Mouse (Mus musculus): Measurements from ENCODE around the gene Clec12a.
"Not testable (repeated sequence)": the region's sequence is repeated elsewhere in the genome, so short reads cannot be mapped to it uniquely, and the experiment has no call there.

Clec12a gene

GRCm38 (mm10) chr6:129342391-129342790 is at the start of gene Clec12a:
Gene Clec12a, plus strand, starts transcription at chr6:129342691.
- not testable (repeated sequence) for DNase-seq (ENCODE audit: low read depth)

GRCm38 (mm10) chr6:129304180-129304579 is 38.3 kb upstream of the Clec12a start:
- DNase-seq (ENCODE audit: low read depth): no peak

- no peak for DNase-seq (ENCODE audit: low read depth)
These were observed 30.0 kb upstream of the Clec12a start for GRCm38 (mm10) chr6:129312499-129312898.

- DNase-seq (ENCODE audit: low read depth): no peak
These were observed 27.8 kb upstream of the Clec12a start for GRCm38 (mm10) chr6:129314655-129315168.

GRCm38 (mm10) chr6:129315698-129316097 is 26.8 kb upstream of the Clec12a start:
- no peak for DNase-seq (ENCODE audit: low read depth)

- DNase-seq (ENCODE audit: low read depth): no peak
These were observed 26.0 kb upstream of the Clec12a start for GRCm38 (mm10) chr6:129316463-129316862.

- no peak for DNase-seq (ENCODE audit: low read depth)
These were observed 24.1 kb upstream of the Clec12a start for GRCm38 (mm10) chr6:129318395-129318794.

- no peak for DNase-seq (ENCODE audit: low read depth)
These were observed 23.2 kb upstream of the Clec12a start for GRCm38 (mm10) chr6:129319331-129319730.

- DNase-seq (ENCODE audit: low read depth): no peak
These were observed 16.5 kb upstream of the Clec12a start for GRCm38 (mm10) chr6:129326016-129326415.

- no peak for DNase-seq (ENCODE audit: low read depth)
These were observed 15.8 kb upstream of the Clec12a start for GRCm38 (mm10) chr6:129326568-129327150.

- no peak for DNase-seq (ENCODE audit: low read depth)
These were observed 10.9 kb upstream of the Clec12a start, which contains the start of gene 4922502D21Rik for GRCm38 (mm10) chr6:129331610-129332009. Gene 4922502D21Rik, minus strand, starts transcription at chr6:129331796.

GRCm38 (mm10) chr6:129333674-129334078 is 8.8 kb upstream of the Clec12a start:
- peak; percentile 2 for DNase-seq (ENCODE audit: low read depth)

GRCm38 (mm10) chr6:129337751-129338150 is 4.7 kb upstream of the Clec12a start:
- DNase-seq (ENCODE audit: low read depth): no peak

- DNase-seq (ENCODE audit: low read depth): no peak
These were observed 1.9 kb downstream of the Clec12a start for GRCm38 (mm10) chr6:129344408-129344807.

- DNase-seq (ENCODE audit: low read depth): no peak
These were observed 7.2 kb downstream of the Clec12a start for GRCm38 (mm10) chr6:129349524-129350352.

GRCm38 (mm10) chr6:129351091-129351490 is 8.6 kb downstream of the Clec12a start:
- no peak for DNase-seq (ENCODE audit: low read depth)

- no peak for DNase-seq (ENCODE audit: low read depth)
These were observed 13.3 kb downstream of the Clec12a start for GRCm38 (mm10) chr6:129355774-129356173.

- no peak for DNase-seq (ENCODE audit: low read depth)
These were observed 13.9 kb downstream of the Clec12a start for GRCm38 (mm10) chr6:129356430-129356829.

GRCm38 (mm10) chr6:129359515-129359914 is 17.0 kb downstream of the Clec12a start:
- no peak for DNase-seq (ENCODE audit: low read depth)

- DNase-seq (ENCODE audit: low read depth): no peak
These were observed 21.5 kb downstream of the Clec12a start for GRCm38 (mm10) chr6:129363942-129364341.

GRCm38 (mm10) chr6:129365959-129366359 is 23.5 kb downstream of the Clec12a start:
- DNase-seq (ENCODE audit: low read depth): peak; percentile 19

GRCm38 (mm10) chr6:129369374-129370132 is 27.1 kb downstream of the Clec12a start:
- no peak for DNase-seq (ENCODE audit: low read depth)

Data from fibroblast of lung, adult 2 months (primary cell).